Mouse (Mus musculus): ENCODE results near the gene Trmt1. TPM values are rescaled to one million over a fixed set of nuclear protein-coding genes. Genes with fewer than 3 reads are reported as not detected.

Trmt1 gene
- total RNA-seq, 2 experiments from 2014 or later, result 109 to 113 TPM

DNA sequence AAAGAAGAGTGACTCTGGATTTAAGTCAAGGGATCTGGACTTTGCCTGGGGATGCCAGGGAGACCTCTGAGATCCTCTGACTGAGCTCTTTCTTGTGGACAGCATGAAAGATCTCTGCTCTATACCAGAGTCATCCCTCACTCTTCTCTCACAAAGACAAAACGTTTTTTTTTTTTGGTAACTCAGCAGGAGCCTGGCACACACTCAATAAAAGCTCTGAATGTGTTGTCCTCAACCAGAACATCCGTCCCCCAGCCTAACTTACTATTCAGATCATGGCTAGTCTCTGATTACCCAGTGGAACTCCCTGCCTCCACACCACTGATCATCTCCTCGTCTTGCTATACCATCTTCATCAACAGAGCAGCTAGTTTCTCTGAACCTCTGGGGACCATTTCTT is 1.6 kb upstream of the Trmt1 start:
- Histone ChIP-seq H3K4me3 (no peak overlapping the region), H3K27ac (peak overlapping the region; percentile 97)
- DNase-seq (ENCODE audit: low spot score in 2 of 2), result no peak
- TF ChIP-seq CTCF (conservative IDR thresholded peaks at IDR 0.05), result no peak

DNA sequence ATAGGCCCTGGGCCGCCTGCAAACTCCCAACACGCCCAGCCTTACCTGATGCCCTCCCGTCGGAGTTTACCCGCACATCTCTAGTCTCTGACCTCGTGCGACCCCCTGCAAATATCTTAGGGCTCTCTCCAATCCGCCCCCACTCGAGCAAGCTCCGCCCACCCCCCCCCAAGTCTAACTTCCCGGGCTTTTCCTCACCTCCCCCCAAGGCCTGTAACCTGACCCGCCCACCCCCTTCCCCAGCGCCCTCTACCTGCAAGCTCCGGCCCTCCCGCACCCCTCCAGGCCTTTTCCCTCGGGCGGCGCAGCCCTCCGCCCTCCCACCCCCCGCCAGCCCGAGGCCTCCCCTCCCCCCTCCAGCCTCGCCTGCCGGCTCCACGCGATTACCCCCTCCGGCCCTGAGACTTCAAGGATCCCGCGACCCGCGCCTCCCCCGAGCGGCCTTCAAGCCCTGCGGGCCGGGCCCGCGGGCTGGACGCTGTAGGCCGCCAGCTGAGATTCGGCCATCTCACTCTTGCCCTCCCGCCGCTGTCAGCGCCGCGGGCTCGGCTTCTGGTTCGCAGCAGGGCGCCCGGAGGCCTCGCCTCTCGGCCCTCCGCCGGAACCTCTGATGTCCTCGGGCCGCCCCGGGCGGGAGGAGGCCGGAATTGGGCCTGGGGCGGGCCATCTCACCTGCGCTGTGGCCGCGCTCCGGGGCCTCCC is 1.0 kb downstream of the Trmt1 start:
- TF ChIP-seq CTCF (conservative IDR thresholded peaks at IDR 0.05), result no peak
- DNase-seq (ENCODE audit: low spot score in 2 of 2), result no peak
- Histone ChIP-seq H3K27ac (peak overlapping the region; percentile 97), H3K4me3 (peak overlapping the region; percentile 81)

DNA sequence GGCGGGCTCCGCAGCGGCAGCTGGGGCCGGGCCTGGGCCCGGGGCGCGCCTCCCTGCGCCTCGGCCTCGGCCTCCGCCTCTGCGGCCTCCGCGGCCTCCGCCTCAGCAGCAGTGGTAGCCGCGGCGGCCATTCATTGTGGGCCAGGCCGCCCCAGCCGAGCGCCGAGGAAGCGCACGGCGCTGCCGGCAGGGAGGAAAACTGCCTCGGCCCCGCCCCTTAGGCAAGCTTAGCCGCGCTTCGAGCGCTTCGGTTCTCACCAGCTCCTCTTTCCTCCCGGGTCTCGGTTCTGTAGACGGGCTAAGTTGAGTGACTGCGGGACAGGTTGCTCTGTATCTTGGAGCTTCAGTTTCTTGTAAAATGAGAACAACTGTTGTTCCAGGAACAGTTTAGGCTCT is 1.6 kb downstream of the Trmt1 start, which contains the start of gene Nacc1:
Gene Nacc1, minus strand, starts transcription at position 158 of the 396 bp plus-strand sequence.
- peak within 1 kb of the TSS; percentile 97 for H3K27ac ChIP-seq
- peak; percentile 49 for TF ChIP-seq CTCF (conservative IDR thresholded peaks at IDR 0.05)
- peak within 1 kb of the TSS; percentile 87 for H3K4me3 ChIP-seq
- peak; percentile 85 to 88 for DNase-seq (ENCODE audit: low spot score in 2 of 2)

DNA sequence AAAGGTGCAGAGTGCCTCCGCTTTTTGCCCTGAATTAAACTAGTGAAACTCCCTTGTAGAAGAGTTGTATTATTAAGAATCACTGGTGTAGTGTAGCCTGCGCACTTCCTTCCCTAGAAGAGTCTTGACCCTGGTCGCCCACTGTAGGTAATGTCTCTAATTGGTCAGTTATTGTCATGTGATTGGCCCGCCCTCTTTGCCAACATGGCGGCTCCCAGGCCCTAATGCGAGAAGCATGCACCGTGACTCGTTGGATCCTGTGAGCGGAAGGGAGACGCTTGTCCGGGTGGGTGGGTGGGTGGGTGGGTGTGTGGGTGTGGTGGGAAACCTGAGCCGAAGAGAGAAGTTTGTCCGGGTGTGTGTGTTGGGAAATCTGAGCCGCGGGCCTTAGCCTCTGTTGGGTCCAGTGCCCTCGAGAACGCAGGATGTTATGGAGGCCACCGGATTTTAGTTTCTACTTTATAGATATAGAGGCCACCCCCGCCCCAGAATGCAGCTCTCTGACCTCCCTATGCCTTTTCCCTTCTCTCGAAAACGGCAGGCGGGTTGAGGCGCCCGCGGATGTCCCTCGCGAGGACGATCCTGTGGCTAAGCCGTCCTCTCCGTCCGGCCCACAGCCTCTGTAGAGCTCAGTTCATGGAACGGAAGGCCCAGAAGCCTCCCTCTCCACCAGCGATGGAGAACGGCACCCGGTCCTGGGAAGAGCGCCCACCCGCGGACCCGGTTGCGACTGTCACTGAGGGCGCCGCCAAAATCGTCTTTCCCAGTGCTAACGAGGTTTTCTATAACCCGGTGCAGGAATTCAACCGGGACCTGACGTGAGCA is 3.2 kb downstream of the Trmt1 start:
- Histone ChIP-seq H3K27ac (peak overlapping the region; percentile 69), H3K4me3 (peak overlapping the region; percentile 87)
- peak; percentile 90 to 92 for DNase-seq (ENCODE audit: low spot score in 2 of 2)
- peak; percentile 55 for TF ChIP-seq CTCF (conservative IDR thresholded peaks at IDR 0.05)

DNA sequence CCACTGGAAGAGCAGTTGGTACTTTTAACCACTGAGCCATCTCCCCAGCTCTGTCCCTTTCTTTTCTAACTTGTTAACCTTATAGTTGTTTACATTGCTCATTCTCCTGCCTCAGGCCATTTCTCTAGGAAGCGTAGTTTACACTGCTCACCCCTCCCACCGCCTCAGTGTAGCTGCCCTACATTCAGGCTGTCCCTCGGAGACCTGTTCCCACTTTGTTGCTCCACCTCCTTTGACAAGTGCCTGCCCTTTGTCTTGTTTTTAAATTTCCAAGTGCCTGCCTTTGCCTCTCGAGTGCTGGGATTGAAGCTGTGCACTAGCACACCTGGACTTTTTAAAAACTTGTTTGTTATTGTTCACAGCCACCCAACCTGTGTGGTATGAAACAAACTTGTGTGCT is 7.2 kb downstream of the Trmt1 start:
- Histone ChIP-seq H3K4me3 (no peak overlapping the region), H3K27ac (no peak overlapping the region)
- no peak for TF ChIP-seq CTCF (conservative IDR thresholded peaks at IDR 0.05)
- DNase-seq (ENCODE audit: low spot score in 2 of 2), result no peak

DNA sequence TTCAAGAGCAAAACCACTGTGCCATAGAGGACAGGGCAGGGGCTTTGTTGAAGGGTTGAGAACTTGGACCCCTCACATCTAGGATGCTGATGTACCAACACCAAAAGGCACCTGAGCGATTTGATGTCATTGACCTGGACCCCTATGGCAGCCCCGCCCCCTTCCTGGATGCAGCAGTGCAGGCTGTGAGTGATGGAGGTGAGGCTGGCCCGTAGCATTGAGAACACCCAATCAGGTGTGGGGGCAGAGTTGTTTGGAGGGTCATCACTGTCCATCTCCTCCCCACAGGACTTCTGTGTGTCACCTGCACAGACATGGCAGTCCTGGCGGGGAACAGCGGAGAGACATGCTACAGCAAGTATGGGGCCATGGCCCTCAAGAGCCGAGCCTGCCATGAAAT is 9.0 kb downstream of the Trmt1 start:
- TF ChIP-seq CTCF (conservative IDR thresholded peaks at IDR 0.05), result no peak
- no peak overlapping the region for H3K4me3 ChIP-seq
- H3K27ac ChIP-seq, result no peak overlapping the region
- DNase-seq (ENCODE audit: low spot score in 2 of 2), result no peak

DNA sequence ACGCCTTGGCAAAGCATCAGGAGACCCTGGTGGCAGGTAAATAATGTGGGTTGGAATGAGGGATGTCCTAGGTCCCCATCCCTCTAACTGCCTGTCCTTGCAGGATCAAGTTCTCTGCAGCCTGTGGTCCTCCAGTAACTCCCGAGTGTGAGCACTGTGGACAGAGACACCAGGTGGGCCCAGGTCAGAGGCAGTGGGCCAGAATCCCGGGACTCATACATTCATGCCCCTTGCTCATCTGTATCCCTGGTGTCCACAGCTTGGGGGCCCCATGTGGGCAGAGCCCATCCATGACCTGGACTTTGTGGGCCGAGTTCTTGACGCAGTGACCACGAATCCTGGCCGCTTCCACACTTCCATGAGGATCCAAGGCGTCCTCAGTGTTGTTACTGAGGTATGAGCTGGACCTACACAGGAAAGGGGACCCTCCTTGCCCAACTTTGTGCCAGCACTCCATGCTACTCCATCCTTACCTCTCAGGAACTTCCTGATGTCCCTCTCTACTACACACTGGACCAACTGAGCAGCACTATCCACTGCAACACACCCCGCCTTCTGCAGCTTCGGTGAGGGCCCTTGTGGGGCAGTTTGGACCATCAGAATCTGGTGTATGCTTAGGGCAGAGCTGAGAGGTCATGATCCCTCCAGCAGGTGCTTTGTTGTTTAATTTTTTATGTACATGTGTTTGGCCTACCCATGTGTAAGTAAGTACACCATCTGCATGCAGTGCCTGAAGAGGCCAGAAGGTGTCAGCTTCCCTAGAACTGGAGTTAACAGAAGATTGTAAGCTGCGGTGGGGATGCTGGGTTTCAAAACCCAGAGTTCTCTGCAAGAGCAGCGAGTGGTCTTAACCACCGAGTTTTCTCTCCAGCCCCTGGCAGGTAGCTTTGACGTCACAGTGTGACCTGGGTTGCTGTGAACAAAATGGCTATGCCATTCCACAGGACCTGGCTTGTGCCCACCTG is 11.3 kb downstream of the Trmt1 start:
- Histone ChIP-seq H3K4me3 (no peak overlapping the region), H3K27ac (peak overlapping the region; percentile 73; the same call in 1 of the 2 replicates)
- peak; percentile 85 for TF ChIP-seq CTCF (conservative IDR thresholded peaks at IDR 0.05)
- no peak for DNase-seq (ENCODE audit: low spot score in 2 of 2)

DNA sequence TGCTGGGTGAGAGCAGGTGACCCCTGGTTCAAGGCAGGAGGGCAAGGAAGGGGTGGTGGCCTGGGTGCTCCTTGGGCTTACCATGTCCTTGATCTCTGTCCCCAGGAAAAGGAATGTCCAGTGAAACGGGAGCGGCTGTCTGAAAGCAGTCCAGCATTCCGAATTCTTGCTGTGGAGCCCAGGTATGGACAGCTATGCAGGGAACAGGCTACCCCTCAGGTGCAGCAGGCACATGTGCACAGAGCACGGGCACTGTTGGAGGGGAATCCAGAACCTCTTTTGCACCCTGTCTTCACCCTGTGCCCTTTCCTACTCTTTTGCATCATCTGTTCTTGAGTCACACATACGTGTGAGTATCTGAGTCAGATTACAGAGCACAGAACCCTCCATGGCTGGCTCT is 12.2 kb downstream of the Trmt1 start:
- H3K4me3 ChIP-seq, result no peak overlapping the region
- peak overlapping the region; percentile 73; the same call in 1 of the 2 replicates for H3K27ac ChIP-seq
- no peak for DNase-seq (ENCODE audit: low spot score in 2 of 2)
- no peak for TF ChIP-seq CTCF (conservative IDR thresholded peaks at IDR 0.05)

DNA sequence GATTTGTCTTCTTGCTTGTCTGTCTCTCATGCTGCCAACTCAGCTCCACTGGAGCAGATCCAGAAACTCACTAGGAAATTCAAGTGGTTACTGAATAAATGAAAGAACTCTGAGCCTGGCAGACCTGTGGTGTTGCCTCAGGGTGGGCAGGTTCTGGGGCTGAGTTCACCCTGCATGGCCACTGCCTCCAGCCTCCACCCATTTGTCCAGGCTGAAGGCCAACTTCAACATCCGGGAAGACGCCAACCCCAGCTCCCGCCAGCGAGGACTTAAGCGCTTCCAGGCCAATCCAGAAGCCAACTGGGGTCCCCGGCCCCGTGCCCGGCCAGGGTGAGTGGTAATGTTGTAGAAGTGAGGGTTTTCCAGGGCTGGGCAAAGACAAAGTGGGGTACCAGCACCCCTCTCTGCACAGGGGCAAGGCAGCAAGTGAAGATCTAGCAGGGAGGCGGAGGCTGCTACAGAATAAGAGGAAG is 12.9 kb downstream of the Trmt1 start:
- Histone ChIP-seq H3K4me3 (no peak overlapping the region; the same call in 1 of the 2 replicates), H3K27ac (peak overlapping the region; percentile 73)
- no peak for TF ChIP-seq CTCF (conservative IDR thresholded peaks at IDR 0.05)
- DNase-seq (ENCODE audit: low spot score in 2 of 2), result no peak

DNA sequence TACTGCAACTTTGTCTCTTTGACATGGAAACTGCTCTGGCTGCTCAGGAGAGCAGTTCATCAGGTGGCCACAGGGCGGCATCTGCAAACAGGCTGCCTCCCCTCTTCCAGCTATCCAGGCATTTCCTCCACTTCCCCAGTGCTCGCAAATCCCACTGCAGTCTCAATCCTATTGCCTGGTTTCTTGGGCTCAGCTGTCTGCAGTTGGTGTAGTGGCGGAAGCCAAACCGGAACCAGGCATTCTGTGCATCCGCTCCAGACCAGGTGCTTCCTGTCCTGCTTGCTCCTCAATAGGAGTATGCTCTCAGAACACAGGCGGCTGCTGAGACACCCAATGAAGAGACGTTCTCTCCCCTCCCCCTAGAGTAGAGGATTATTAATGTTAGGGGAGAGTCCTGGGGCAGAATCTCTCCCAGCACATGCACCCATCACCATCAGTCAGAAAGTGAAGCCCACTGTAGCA is 13.8 kb downstream of the Trmt1 start:
- no peak overlapping the region for H3K4me3 ChIP-seq
- TF ChIP-seq CTCF (conservative IDR thresholded peaks at IDR 0.05), result peak; percentile 92
- DNase-seq (ENCODE audit: low spot score in 2 of 2), result peak in 1 of 2 experiments; percentile 65
- H3K27ac ChIP-seq, result peak overlapping the region; percentile 73

DNA sequence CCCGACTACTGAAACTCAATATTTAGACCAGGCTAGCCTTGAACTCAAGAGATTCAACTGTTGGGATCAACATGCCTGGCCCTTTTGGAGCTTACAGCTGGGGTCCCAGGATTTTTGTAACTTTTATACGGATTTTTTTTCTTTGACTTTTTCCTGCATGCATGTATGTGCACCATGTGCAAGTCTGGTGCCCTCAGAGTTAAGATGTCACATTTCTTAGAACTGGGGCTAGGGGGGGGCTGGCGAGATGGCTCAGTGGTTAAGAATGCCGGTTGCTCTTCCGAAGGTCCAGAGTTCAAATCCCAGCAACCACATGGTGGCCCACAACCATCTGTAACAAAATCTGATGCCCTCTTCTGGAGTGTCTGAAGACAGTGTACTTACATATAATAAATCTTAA is 14.4 kb downstream of the Trmt1 start:
- Histone ChIP-seq H3K4me3 (no peak overlapping the region), H3K27ac (peak overlapping the region; percentile 73)
- DNase-seq (ENCODE audit: low spot score in 2 of 2), result no peak
- TF ChIP-seq CTCF (conservative IDR thresholded peaks at IDR 0.05), result no peak
